13 mouse cellular contexts compared by ENCODE assay signal in the genomic region with DNA sequence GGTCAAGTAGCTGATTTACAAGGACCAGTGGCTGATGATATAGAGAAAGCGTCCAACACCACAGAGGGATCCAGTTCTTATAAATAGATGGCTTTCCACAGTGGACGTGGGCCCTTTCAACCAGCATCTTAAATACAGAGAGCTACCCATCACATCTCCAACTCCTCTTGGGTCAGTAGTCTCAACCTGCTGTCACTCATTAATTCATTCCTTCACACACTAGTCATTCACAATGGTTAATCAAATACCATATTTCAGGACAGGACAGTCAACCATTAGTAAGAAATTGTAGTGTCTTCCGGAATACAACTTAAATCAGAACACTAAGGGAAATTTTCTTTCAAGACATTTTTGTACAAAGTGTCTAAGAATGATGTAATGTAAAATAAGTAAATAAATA.
"Had no signal": no experiment of that assay in that cellular context is flagged by ENCODE, and none has a peak within 500 bp of the region (broad histone marks: within the 10 kb centered on the region; RNA-seq: fewer than 3 reads in every experiment).

No protein-coding gene starts in this region.

- H3K27me3 ChIP-seq: liver, embryonic 15.5 days; neural tube, embryonic 15.5 days had no signal

- H3K36me3 ChIP-seq: liver, embryonic 15.5 days; midbrain, embryonic 10.5 days; neural tube, embryonic 15.5 days had no signal

- H3K4me2 ChIP-seq: liver, embryonic 11.5 days; liver, embryonic 15.5 days; neural tube, embryonic 15.5 days had no signal

- DNase-seq: kidney, postnatal 10 days; lung, adult 2 months; midbrain, embryonic 14.5 days; right cerebral cortex, adult 18-20 months; thymus, adult 2 months; thymus, postnatal 25 days had no signal

- H3K9me3 ChIP-seq: limb, embryonic 10.5 days; liver, embryonic 15.5 days; midbrain, embryonic 10.5 days; neural tube, embryonic 15.5 days had no signal

- ATAC-seq: intestine, embryonic 16.5 days had no signal

- H3K9ac ChIP-seq: liver, embryonic 15.5 days; neural tube, embryonic 15.5 days had no signal

- H3K4me3 ChIP-seq: limb, embryonic 10.5 days; liver, embryonic 15.5 days; midbrain, embryonic 10.5 days; myocyte; neural tube, embryonic 15.5 days had no signal

- H3K27ac ChIP-seq: limb, embryonic 10.5 days; liver, embryonic 15.5 days; midbrain, embryonic 10.5 days; neural tube, embryonic 15.5 days had no signal
